ENCODE assay signal across 24 mouse cellular contexts in the genomic region with DNA sequence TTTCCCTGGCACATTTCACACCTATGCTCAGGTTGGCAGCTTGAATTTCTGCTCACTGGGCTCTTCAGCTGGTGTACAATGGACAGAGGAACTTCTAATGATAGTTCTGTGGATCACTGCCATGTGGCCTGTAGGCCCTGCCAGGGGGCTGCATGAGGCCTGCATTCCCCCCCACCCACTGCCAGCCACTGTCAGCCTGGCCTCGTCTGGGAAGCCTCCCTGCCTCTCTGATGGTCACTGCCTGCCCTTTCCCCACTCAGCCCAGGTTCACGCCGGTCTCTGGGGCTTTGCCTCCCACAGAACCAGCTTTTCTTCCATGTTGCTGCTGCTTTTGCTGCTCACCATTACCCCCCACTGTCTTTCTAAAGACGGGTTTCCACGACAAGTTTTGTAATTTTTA. TPM values are rescaled to one million over a fixed set of nuclear protein-coding genes. Genes with fewer than 3 reads are reported as not detected.
A peak's percentile ranks its signal among the peaks of the same experiment; 100 is the strongest.
DNase-seq lines count a peak whose midpoint lies in the region; ATAC-seq and TF ChIP-seq lines count a peak whose summit lies in the region.
"Had no signal": no experiment of that assay in that cellular context is flagged by ENCODE, and none has a peak within 500 bp of the region (broad histone marks: within the 10 kb centered on the region; RNA-seq: fewer than 3 reads in every experiment).

No protein-coding gene starts in this region.

- H3K4me1 ChIP-seq in forebrain, embryonic 10.5 days = no peaks in the 10 kb centered on the region
- H3K4me1 ChIP-seq in forebrain, embryonic 16.5 days (replicated peaks; ENCODE audit: control insufficient read depth, insufficient read depth, low read length) = no peaks in the 10 kb centered on the region
- H3K4me1 ChIP-seq in heart, embryonic 12.5 days (replicated peaks) = no peaks in the 10 kb centered on the region
- no peaks in the 10 kb centered on the region for H3K4me1 ChIP-seq in heart, embryonic 10.5 days
- H3K4me1 ChIP-seq in stomach, postnatal 0 days (replicated peaks; ENCODE audit: control insufficient read depth, insufficient read depth) = no peaks in the 10 kb centered on the region

- WGBS in forebrain, embryonic 10.5 days = 78% methylated on average over 5 of the region's 5 CpGs
- 66% methylated on average over 5 of the region's 5 CpGs for WGBS in forebrain, embryonic 16.5 days
- 68% methylated on average over 5 of the region's 5 CpGs for WGBS in heart, embryonic 12.5 days
- 67% methylated on average over 5 of the region's 5 CpGs for WGBS in heart, embryonic 10.5 days
- 78% methylated on average over 5 of the region's 5 CpGs for WGBS in stomach, postnatal 0 days

- TF ChIP-seq CTCF in stomach, postnatal 0 days (IDR thresholded peaks at IDR 0.05; ENCODE audit: low read depth) = no peak

- no peaks in the 10 kb centered on the region for H3K9me3 ChIP-seq in forebrain, embryonic 10.5 days
- H3K9me3 ChIP-seq in forebrain, embryonic 16.5 days (ENCODE audit: control insufficient read depth, low read length) = no peaks in the 10 kb centered on the region
- no peaks in the 10 kb centered on the region for H3K9me3 ChIP-seq in heart, embryonic 12.5 days (replicated peaks)
- H3K9me3 ChIP-seq in heart, embryonic 10.5 days = no peaks in the 10 kb centered on the region
- H3K9me3 ChIP-seq in stomach, postnatal 0 days (ENCODE audit: control insufficient read depth, low read length) = no peaks in the 10 kb centered on the region

- H3K9ac ChIP-seq in forebrain, embryonic 16.5 days (replicated peaks; ENCODE audit: low read depth, low read length) = no peak overlapping the region
- H3K9ac ChIP-seq in heart, embryonic 12.5 days = no peak overlapping the region
- no peak overlapping the region for H3K9ac ChIP-seq in stomach, postnatal 0 days (ENCODE audit: low read length)

- no peak for TF ChIP-seq EP300 in stomach, postnatal 0 days (optimal IDR thresholded peaks at IDR 0.05)

- H3K4me3 ChIP-seq in forebrain, embryonic 10.5 days = no peak overlapping the region
- no peak overlapping the region for H3K4me3 ChIP-seq in forebrain, embryonic 16.5 days (replicated peaks; ENCODE audit: low read length)
- H3K4me3 ChIP-seq in heart, embryonic 12.5 days = no peak overlapping the region
- H3K4me3 ChIP-seq in heart, embryonic 10.5 days = no peak overlapping the region
- no peak overlapping the region for H3K4me3 ChIP-seq in stomach, postnatal 0 days (ENCODE audit: low read depth, low read length)

- H3K36me3 ChIP-seq in forebrain, embryonic 10.5 days (replicated peaks) = no peaks in the 10 kb centered on the region
- no peaks in the 10 kb centered on the region for H3K36me3 ChIP-seq in forebrain, embryonic 16.5 days (ENCODE audit: control insufficient read depth, insufficient read depth)
- no peaks in the 10 kb centered on the region for H3K36me3 ChIP-seq in heart, embryonic 12.5 days
- no peaks in the 10 kb centered on the region for H3K36me3 ChIP-seq in heart, embryonic 10.5 days
- H3K36me3 ChIP-seq in stomach, postnatal 0 days (ENCODE audit: control insufficient read depth, insufficient read depth, low read length) = no peaks in the 10 kb centered on the region
- H3K36me3 ChIP-seq: G1E had no signal

- 0 out of 2 replicates have a peak overlapping the region, but pooled peaks have one; percentile 11 for H3K27ac ChIP-seq in forebrain, embryonic 10.5 days
- H3K27ac ChIP-seq in forebrain, embryonic 16.5 days (ENCODE audit: low read length) = no peak overlapping the region
- H3K27ac ChIP-seq in heart, embryonic 12.5 days (ENCODE audit: poor library complexity, severe bottlenecking) = no peak overlapping the region
- H3K27ac ChIP-seq in heart, embryonic 10.5 days = no peak overlapping the region
- H3K27ac ChIP-seq in stomach, postnatal 0 days (replicated peaks) = no peak overlapping the region

- intact Hi-C loops in heart, postnatal 10 days (cut with DNase I) = no loop called here

- ATAC-seq in forebrain, embryonic 16.5 days = no peak
- ATAC-seq in heart, embryonic 12.5 days (ENCODE audit: insufficient number of reproducible peaks, low FRiP score) = no peak
- ATAC-seq in stomach, postnatal 0 days (ENCODE audit: low FRiP score, low TSS enrichment) = no peak
- ATAC-seq: activated CD4-positive, CD25-positive, alpha-beta regulatory T cell, adult 4 months; CD4-positive, CD25-positive, alpha-beta regulatory T cell, adult 4 months; Patski had no signal

- no peak overlapping the region for H3K4me2 ChIP-seq in forebrain, embryonic 16.5 days (ENCODE audit: low read length)
- no peak overlapping the region for H3K4me2 ChIP-seq in heart, embryonic 12.5 days
- no peak overlapping the region for H3K4me2 ChIP-seq in stomach, postnatal 0 days (replicated peaks; ENCODE audit: low read depth)

- DNase-seq in forebrain, embryonic 10.5 days (ENCODE audit: extremely low spot score, low spot score) = no peak
- DNase-seq in heart, adult 11 months = peak; percentile 73
- peak; percentile 22 for DNase-seq in heart, embryonic 10.5 days (ENCODE audit: low spot score)
- no peak for DNase-seq in heart, postnatal 10 days
- DNase-seq in stomach, postnatal 0 days (ENCODE audit: low spot score) = peak; percentile 6
- DNase-seq in cerebellum, adult 9-11 months = no peak
- DNase-seq: adrenal gland, adult 2 months; adrenal gland, adult 8-10 months; adrenal gland, postnatal 10 days; adrenal gland, postnatal 14 days; adrenal gland, postnatal 25 days; adrenal gland, postnatal 36 days; B cell, adult 2 months; cerebellum, adult 11 months; cerebellum, adult 11-12 months had no signal

- no peaks in the 10 kb centered on the region for H3K27me3 ChIP-seq in forebrain, embryonic 10.5 days (ENCODE audit: poor library complexity, severe bottlenecking)
- no peaks in the 10 kb centered on the region for H3K27me3 ChIP-seq in forebrain, embryonic 16.5 days (replicated peaks; ENCODE audit: control insufficient read depth, insufficient read depth, low read length)
- H3K27me3 ChIP-seq in heart, embryonic 12.5 days (replicated peaks) = 0 out of 2 replicates have a peak, but pooled peaks cover 4% of the 10 kb centered on the region
- H3K27me3 ChIP-seq in heart, embryonic 10.5 days (ENCODE audit: insufficient read depth, poor library complexity, severe bottlenecking) = peaks cover 5% of the 10 kb centered on the region; the same call in 1 of the 2 replicates
- H3K27me3 ChIP-seq in stomach, postnatal 0 days (ENCODE audit: control insufficient read depth, insufficient read depth, low read length) = no peaks in the 10 kb centered on the region
- H3K27me3 ChIP-seq: CH12.LX, Patski had no signal

RNA-seq across cellular contexts. Expression of a gene that starts 43.6 kb away (rescaled TPM):
- 0.14 and 0.21 TPM in 2 replicates for polyA plus RNA-seq in forebrain, embryonic 10.5 days (2016; fragmentation: Nextera tagmentation; extraction: Ambion mirVana)
- polyA plus RNA-seq in forebrain, embryonic 16.5 days (2015; fragmentation: Nextera tagmentation; extraction: Ambion mirVana) = 5.6 and 8.3 TPM in 2 replicates
- 2.7 and 3.6 TPM in 2 replicates for polyA plus RNA-seq in heart, embryonic 12.5 days (2016; fragmentation: Nextera tagmentation; extraction: Ambion mirVana)
- polyA plus RNA-seq in heart, embryonic 10.5 days (2016; fragmentation: Nextera tagmentation; extraction: Ambion mirVana) = 1.6 and 2.5 TPM in 2 replicates
- total RNA-seq in heart, postnatal 10 days (2021) = under 1 TPM; 0.41 to 0.60 TPM
- 0.35 and 0.44 TPM in 2 replicates for polyA plus RNA-seq in stomach, postnatal 0 days (2015; fragmentation: Nextera tagmentation; extraction: Ambion mirVana)
- total RNA-seq: MEL had no signal
- polyA plus RNA-seq: activated CD4-positive, CD25-positive, alpha-beta regulatory T cell, adult 4 months; C2C12; CD4-positive, CD25-positive, alpha-beta regulatory T cell, adult 4 months; G1E had no signal

Comparison
In these comparisons a context has a peak if more than half of its experiments do, and no peak if none do; other contexts are left out.
1. DNase-seq: peak in heart, adult 11 months (single experiment), heart, embryonic 10.5 days (single experiment) and stomach, postnatal 0 days (single experiment); none in forebrain, embryonic 10.5 days (single experiment), heart, postnatal 10 days (0 of 2) and cerebellum, adult 9-11 months (single experiment).